Mouse (Mus musculus): Measurements from ENCODE around the gene En2. TPM values are rescaled to one million over a fixed set of nuclear protein-coding genes. Genes with fewer than 3 reads are reported as not detected.
A peak's percentile ranks its signal among the peaks of the same experiment; 100 is the strongest.

The En2 gene
- under 1 TPM; 0.23 to 0.30 TPM for total RNA-seq (2021)
- long read RNA-seq, experiment 1 = 0 reads
- long read RNA-seq, experiment 2 = 0 reads

DNA sequence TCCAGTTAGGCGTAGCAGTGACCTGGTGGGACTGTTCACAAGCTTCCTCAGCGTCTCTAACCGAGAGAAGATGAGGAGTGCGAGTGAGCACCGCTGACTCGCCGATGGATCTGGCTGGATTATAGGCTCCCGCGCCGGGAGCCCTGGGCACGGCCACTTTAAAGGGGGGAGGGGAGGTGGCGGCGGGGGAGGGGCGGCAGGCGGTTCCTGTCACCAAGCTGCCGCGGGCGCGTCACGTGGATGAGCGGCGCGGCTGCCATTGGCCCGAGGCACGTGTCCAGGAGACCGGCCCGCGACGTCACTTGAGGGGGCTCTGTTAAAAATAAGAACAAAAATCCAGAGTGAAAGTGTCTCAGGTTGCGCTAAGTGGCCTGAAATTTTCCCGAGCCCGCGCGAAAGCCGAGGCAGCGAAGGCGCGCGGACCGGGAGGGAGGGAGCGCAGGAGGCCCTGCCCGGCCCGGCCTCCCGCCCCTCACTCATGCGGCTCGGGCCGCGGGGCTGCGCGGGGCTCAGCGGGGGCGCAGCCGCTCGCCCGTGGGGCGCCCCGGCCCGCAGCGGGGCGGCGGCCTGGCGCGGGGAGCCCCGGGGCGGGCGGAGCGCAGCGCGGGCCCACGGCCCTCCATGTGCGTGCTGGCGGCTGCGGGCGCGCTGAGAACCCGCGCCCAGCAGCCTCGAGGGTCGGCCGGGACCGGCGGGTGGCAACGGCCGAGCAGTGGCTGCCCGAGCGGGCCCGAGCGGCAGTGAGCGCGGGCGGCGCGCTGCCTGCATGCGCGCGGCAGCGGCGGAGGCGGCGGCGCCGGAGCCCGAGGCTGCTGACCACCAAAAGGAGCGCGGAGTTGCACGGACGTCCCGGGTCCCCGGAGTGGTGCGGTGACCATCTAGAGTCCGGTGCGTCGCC is at the start of gene En2:
TSS of gene En2 (plus strand) at position 337 of the 898 bp plus-strand sequence.
- intact Hi-C loops (cut with DNase I) = no loop called here
- DNase-seq = peak; percentile 39 to 48

GRCm38 (mm10) chr5:28117251-28117880 is 48.1 kb upstream of the En2 start:
- intact Hi-C loops (cut with DNase I) = no loop called here
- no peak for DNase-seq

- intact Hi-C loops (cut with DNase I) = no loop called here
- no peak for DNase-seq
Observed at GRCm38 (mm10) chr5:28117882-28118530, 47.5 kb upstream of the En2 start.

- no peak for DNase-seq
Observed at GRCm38 (mm10) chr5:28118531-28118925, 47.0 kb upstream of the En2 start.

DNA sequence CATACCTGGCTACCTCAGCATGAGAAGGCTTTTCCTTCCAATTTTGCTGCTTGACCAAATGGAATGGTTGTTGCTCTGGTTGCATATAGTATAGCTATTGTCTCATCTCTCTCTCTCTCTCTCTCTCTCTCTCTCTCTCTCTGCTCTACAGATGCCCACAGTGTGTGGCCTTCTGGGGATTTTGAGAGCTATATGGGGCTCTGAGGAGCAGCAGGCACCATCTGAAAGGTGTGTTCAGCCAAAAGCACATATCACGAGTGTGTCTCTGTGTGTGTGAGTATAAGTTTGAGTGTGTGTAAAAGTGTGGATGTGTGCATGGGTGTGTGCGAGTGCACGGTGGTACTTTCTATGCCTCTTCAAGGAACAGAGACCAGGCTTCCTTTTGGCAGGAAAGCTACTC is 45.9 kb upstream of the En2 start:
- intact Hi-C loops (cut with DNase I) = no loop called here
- no peak for DNase-seq

More at GRCm38 (mm10) chr5:28118531-28118925, 47.0 kb upstream of the En2 start:
- intact Hi-C loops (cut with DNase I) = no loop called here

DNA sequence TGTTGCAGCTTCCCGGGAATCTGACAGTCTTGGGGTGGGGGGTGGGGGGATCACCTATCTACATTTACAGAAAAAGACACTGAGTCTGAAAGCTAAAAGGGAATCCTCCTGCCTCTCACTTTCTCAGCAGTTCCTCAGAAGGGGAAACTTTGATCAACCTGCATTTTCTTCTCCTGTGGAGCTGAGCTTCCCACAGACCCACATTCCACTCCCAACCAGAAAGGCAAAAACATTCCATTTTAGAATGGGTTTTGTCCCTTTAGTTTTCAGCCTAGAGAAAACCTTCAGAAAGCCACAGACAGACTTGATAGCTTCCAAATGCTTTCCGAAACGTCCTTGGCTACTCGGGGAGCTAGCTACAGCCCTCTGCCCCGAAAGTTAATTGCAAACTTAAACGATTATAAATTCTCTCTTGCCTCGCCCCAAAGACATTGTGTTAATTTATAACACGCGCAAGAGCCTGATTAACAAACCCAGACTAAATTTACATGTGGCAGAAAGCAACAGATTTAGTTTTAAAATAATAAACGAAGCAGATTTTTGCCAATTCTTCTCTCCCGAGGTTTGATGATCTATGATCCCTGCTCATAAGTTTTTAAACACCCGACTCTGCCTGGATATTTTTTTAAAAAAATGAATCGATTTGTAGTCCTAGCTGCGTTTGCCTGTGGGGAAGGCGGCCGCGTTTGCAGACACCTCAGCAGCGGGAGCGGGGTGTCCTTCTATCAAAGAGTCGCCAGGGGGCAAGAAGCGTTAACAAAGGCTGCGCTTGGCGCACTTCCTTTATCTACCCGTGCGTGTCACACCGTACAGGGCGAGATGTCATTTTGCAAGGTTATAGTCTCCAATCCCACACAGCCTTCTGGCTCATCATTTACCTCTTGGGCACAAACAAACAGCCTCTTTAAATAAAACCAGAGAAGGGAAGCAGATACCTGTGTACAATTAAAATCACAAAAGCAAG is 42.7 kb upstream of the En2 start:
- intact Hi-C loops (cut with DNase I) = no loop called here
- DNase-seq = peak in 1 of 2 experiments; percentile 17

- intact Hi-C loops (cut with DNase I) = no loop called here
- DNase-seq = no peak
Observed at GRCm38 (mm10) chr5:28123455-28123825, 42.1 kb upstream of the En2 start.

GRCm38 (mm10) chr5:28124321-28125230 is 40.9 kb upstream of the En2 start:
- no peak for DNase-seq
- intact Hi-C loops (cut with DNase I) = no loop called here

DNA sequence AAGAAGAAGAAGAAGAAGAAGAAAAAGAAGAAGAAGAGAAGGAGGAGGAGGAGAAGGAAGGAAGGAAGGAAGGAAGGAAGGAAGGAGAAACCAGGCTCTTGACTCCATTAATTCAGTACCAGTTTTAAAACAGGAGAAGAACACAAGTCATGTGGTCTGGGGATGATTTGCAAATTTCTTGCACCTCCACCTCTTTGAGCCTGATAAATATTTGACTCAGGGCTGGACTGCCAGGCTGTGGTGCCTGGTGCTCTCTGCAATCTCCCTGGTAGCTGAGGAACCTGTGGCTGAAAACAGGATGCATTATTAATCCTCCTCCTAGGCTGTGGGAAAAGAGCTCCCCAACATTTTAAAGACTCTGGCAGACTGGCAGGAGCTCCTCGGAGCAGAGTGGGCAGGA is 36.6 kb upstream of the En2 start:
- DNase-seq = no peak
- intact Hi-C loops (cut with DNase I) = no loop called here

DNA sequence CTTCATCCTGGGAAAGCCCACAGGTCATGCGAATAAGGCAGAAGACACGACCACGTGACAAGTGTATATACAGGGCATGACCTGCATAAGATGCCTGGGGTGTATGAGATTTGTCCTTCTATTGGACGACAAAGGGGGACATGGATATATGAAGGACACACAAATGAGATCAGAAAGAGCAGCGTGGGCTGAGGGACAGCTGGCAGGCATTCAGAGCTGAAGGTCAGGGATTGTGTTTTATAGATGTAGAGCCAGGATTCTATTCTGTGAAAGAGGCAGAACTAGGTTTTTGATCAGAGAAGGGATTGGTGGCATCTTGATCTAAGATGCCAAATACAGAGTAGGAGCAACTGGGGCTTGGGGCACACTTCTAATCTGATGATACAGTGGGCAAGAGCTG is 33.3 kb upstream of the En2 start:
- DNase-seq = no peak
- intact Hi-C loops (cut with DNase I) = no loop called here

- no peak for DNase-seq
Observed at GRCm38 (mm10) chr5:28136438-28136837, 29.1 kb upstream of the En2 start.

DNA sequence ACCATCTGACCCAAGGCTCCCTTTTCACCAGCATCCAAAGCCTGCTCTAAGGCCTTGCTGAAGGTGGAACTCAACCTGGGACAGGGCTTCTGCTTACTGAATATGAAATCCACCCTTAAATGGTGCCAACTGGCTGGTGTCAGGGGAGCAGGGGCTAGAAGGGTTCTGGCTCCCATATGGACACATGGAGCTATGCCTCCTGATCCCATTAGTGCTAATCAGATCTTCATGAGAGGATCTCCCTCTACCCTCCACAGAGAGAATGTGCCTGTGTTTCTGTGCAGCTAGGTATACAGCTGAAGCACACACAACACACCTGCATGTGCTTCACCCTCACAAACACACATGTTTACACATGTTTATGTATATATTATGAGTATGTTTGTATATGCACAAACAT is 20.9 kb upstream of the En2 start:
- intact Hi-C loops (cut with DNase I) = no loop called here

More at GRCm38 (mm10) chr5:28136438-28136837, 29.1 kb upstream of the En2 start:
- intact Hi-C loops (cut with DNase I) = no loop called here

GRCm38 (mm10) chr5:28146018-28146417 is 19.5 kb upstream of the En2 start:
- intact Hi-C loops (cut with DNase I) = no loop called here
- no peak for DNase-seq

More for the DNA sequence above, 20.9 kb upstream of the En2 start:
- no peak for DNase-seq

DNA sequence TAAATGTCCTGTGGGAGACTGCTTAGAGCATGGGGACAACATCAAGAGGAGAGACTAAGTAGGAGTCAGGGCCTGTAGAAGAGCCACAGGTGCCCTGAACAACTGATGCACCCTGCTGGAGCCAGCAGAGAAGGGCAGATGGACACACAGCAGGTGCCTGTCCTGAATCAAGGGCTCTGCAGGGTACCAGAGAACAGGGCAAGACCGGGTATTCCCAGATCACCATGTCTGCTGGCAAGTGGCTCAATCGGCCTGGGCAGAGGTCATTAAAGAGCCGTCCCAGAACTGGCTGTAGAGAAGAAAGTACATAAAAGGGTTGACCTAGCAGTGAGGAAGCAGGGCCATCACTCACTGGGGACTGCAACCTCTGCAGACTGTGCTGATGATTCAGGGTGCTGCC is 17.0 kb upstream of the En2 start:
- DNase-seq = no peak
- intact Hi-C loops (cut with DNase I) = no loop called here

GRCm38 (mm10) chr5:28149436-28149835 is 16.1 kb upstream of the En2 start:
- intact Hi-C loops (cut with DNase I) = no loop called here
- no peak for DNase-seq

GRCm38 (mm10) chr5:28157044-28157730 is 8.3 kb upstream of the En2 start:
- intact Hi-C loops (cut with DNase I) = no loop called here
- DNase-seq = no peak

DNA sequence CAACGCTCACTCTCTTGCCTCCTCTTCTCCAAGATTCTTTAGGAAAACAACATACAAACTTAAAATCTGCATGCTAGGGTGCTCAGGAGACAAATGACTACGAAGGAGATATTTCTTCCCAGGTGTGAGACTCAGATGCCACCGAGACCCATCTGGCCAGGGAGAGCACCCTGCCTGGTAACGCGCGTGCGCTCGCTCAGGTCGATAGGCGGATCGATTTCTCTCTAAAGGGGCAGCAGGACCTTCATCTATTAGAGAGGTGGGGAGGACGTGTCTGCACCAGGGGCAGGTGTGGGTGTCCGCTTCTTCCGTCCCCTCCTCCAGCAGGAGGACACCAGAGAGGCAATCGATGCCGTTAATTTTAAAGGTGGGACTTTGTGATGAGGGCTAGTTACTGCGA is 7.7 kb upstream of the En2 start:
- no peak for DNase-seq
- intact Hi-C loops (cut with DNase I) = no loop called here

GRCm38 (mm10) chr5:28158308-28159071 is 7.0 kb upstream of the En2 start:
- DNase-seq = no peak
- intact Hi-C loops (cut with DNase I) = no loop called here
